Mouse (Mus musculus): ENCODE results near the gene Fam110a. TPM values are rescaled to one million over a fixed set of nuclear protein-coding genes. Genes with fewer than 3 reads are reported as not detected.

The Fam110a gene
- total RNA-seq, 2 experiments from 2014 or later = 9.0 to 11.1 TPM

- DNase-seq (ENCODE audit: low spot score in 2 of 2) = peak in 1 of 2 experiments; percentile 36
These were observed 7.0 kb downstream of the Fam110a start for GRCm38 (mm10) chr2:151972880-151973594.

GRCm38 (mm10) chr2:151971748-151972147, 8.3 kb downstream of the Fam110a start:
- no peak for DNase-seq (ENCODE audit: low spot score in 2 of 2)

GRCm38 (mm10) chr2:151970191-151971172, 9.5 kb downstream of the Fam110a start:
- DNase-seq (ENCODE audit: low spot score in 2 of 2) = peak; percentile 69 to 80

- DNase-seq (ENCODE audit: low spot score in 2 of 2) = no peak
These were observed 10.6 kb downstream of the Fam110a start for GRCm38 (mm10) chr2:151969396-151969795.

- peak in 1 of 2 experiments; percentile 16 for DNase-seq (ENCODE audit: low spot score in 2 of 2)
These were observed 11.0 kb downstream of the Fam110a start for GRCm38 (mm10) chr2:151968986-151969385.

GRCm38 (mm10) chr2:151968451-151968850, 11.6 kb downstream of the Fam110a start:
- DNase-seq (ENCODE audit: low spot score in 2 of 2) = peak in 1 of 2 experiments; percentile 21

- no peak for DNase-seq (ENCODE audit: low spot score in 2 of 2)
These were observed 12.2 kb downstream of the Fam110a start for GRCm38 (mm10) chr2:151967792-151968191.

- peak in 1 of 2 experiments; percentile 47 for DNase-seq (ENCODE audit: low spot score in 2 of 2)
These were observed 12.8 kb downstream of the Fam110a start for GRCm38 (mm10) chr2:151967176-151967750.

- DNase-seq (ENCODE audit: low spot score in 2 of 2) = peak in 1 of 2 experiments; percentile 22
These were observed 16.0 kb downstream of the Fam110a start for GRCm38 (mm10) chr2:151964052-151964451.

GRCm38 (mm10) chr2:151963319-151963718, 16.7 kb downstream of the Fam110a start:
- DNase-seq (ENCODE audit: low spot score in 2 of 2) = no peak

- peak; percentile 67 to 71 for DNase-seq (ENCODE audit: low spot score in 2 of 2)
These were observed 17.5 kb downstream of the Fam110a start for GRCm38 (mm10) chr2:151962474-151962873.

GRCm38 (mm10) chr2:151961284-151962196, 18.5 kb downstream of the Fam110a start:
- DNase-seq (ENCODE audit: low spot score in 2 of 2) = no peak

GRCm38 (mm10) chr2:151959274-151959673, 20.7 kb downstream of the Fam110a start:
- no peak for DNase-seq (ENCODE audit: low spot score in 2 of 2)

- peak in 1 of 2 experiments; percentile 24 for DNase-seq (ENCODE audit: low spot score in 2 of 2)
These were observed 23.4 kb downstream of the Fam110a start for GRCm38 (mm10) chr2:151956500-151957137.

- no peak for DNase-seq (ENCODE audit: low spot score in 2 of 2)
These were observed 26.4 kb downstream of the Fam110a start for GRCm38 (mm10) chr2:151953665-151954064.

- DNase-seq (ENCODE audit: low spot score in 2 of 2) = peak in 1 of 2 experiments; percentile 26
These were observed 30.8 kb downstream of the Fam110a start for GRCm38 (mm10) chr2:151949082-151949774.

GRCm38 (mm10) chr2:151948311-151948710, 31.7 kb downstream of the Fam110a start:
- no peak for DNase-seq (ENCODE audit: low spot score in 2 of 2)

GRCm38 (mm10) chr2:151947617-151948016, 32.4 kb downstream of the Fam110a start:
- DNase-seq (ENCODE audit: low spot score in 2 of 2) = no peak

- DNase-seq (ENCODE audit: low spot score in 2 of 2) = no peak
These were observed 35.9 kb downstream of the Fam110a start for GRCm38 (mm10) chr2:151944106-151944505.
